In the genomic region with DNA sequence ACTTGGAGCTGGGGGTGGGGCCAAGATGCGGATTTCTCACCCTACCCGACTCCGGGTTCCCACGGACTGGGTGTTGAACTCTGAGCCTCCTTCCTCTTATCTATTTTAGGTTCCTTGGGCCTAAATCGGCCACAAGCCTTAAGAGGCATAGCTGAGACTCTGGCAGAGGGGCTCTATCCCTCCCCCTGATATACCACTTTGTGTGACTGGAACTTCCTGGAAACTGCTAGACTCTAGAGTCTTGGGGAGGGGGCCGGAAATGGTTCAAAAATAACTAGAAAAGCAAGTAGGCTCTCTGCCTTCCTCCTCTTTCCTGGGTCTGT, we compare ENCODE assay signal across 8 mouse cellular contexts. TPM values are rescaled to one million over a fixed set of nuclear protein-coding genes. Genes with fewer than 3 reads are reported as not detected.
DNase-seq lines count a peak whose midpoint lies in the region; ATAC-seq lines count a peak whose summit lies in the region.

No protein-coding gene starts in this region.

- no peaks in the 10 kb centered on the region; the same call in 1 of the 2 replicates for H3K9me3 ChIP-seq in heart, embryonic 16.5 days (replicated peaks; ENCODE audit: control insufficient read depth, low read length)
- H3K9me3 ChIP-seq in stomach, embryonic 14.5 days (ENCODE audit: control insufficient read depth, low read depth, low read length): no peaks in the 10 kb centered on the region

- H3K27me3 ChIP-seq in heart, embryonic 16.5 days (ENCODE audit: control insufficient read depth, insufficient read depth, low read length): no peaks in the 10 kb centered on the region
- H3K27me3 ChIP-seq in stomach, embryonic 14.5 days (ENCODE audit: control insufficient read depth, insufficient read depth, low read length): no peaks in the 10 kb centered on the region

- H3K27ac ChIP-seq in heart, embryonic 16.5 days (ENCODE audit: low read length): peak overlapping the region; percentile 83
- H3K27ac ChIP-seq in macrophage: peak overlapping the region; percentile 56
- no peak overlapping the region; the same call in 1 of the 2 replicates for H3K27ac ChIP-seq in stomach, embryonic 14.5 days (ENCODE audit: low read length)

- peak overlapping the region; percentile 95 for H3K4me2 ChIP-seq in heart, embryonic 16.5 days (ENCODE audit: low read depth, low read length)
- peak overlapping the region; percentile 91 for H3K4me2 ChIP-seq in stomach, embryonic 14.5 days (replicated peaks; ENCODE audit: low read depth, low read length)

- H3K4me1 ChIP-seq in heart, embryonic 16.5 days (ENCODE audit: control insufficient read depth, insufficient read depth, low read length): peaks cover 26% of the 10 kb centered on the region
- H3K4me1 ChIP-seq in stomach, embryonic 14.5 days (ENCODE audit: control insufficient read depth, insufficient read depth, low read length): peaks cover 9% of the 10 kb centered on the region; the same call in 1 of the 2 replicates

- peak; percentile 8 for DNase-seq in right cerebral cortex, postnatal 25 days
- DNase-seq in right cerebral cortex, postnatal 4 days: no peak
- DNase-seq in embryo, embryonic 10.5 days (ENCODE audit: low spot score): peak; percentile 35
- peak; percentile 54 for DNase-seq in kidney, postnatal 14 days
- no peak for DNase-seq in urinary bladder, adult 2 months (ENCODE audit: low spot score)

- peaks cover 2% of the 10 kb centered on the region; the same call in 1 of the 2 replicates for H3K36me3 ChIP-seq in heart, embryonic 16.5 days (ENCODE audit: control insufficient read depth, insufficient read depth)
- no peaks in the 10 kb centered on the region for H3K36me3 ChIP-seq in macrophage (ENCODE audit: inconsistent target)
- H3K36me3 ChIP-seq in stomach, embryonic 14.5 days (ENCODE audit: control insufficient read depth, insufficient read depth, low read length): no peaks in the 10 kb centered on the region

- no peak for ATAC-seq in heart, embryonic 16.5 days (replicated peaks; ENCODE audit: extremely low read depth, insufficient read depth, low FRiP score)
- ATAC-seq in stomach, embryonic 14.5 days (ENCODE audit: insufficient number of reproducible peaks, insufficient read depth, low FRiP score, low read depth): no peak

- peak overlapping the region; percentile 90 for H3K9ac ChIP-seq in heart, embryonic 16.5 days (ENCODE audit: low read length)
- H3K9ac ChIP-seq in stomach, embryonic 14.5 days (replicated peaks; ENCODE audit: low read depth, low read length): peak overlapping the region; percentile 34

- H3K79me2 ChIP-seq in macrophage (ENCODE audit: inconsistent target): peaks cover 58% of the 10 kb centered on the region

- 7% methylated on average over 6 of the region's 6 CpGs for WGBS in heart, embryonic 16.5 days
- WGBS in macrophage (ENCODE audit: missing documents): 1% methylated on average over 6 of the region's 6 CpGs
- WGBS in stomach, embryonic 14.5 days: 10% methylated on average over 6 of the region's 6 CpGs

- peak overlapping the region; percentile 92 for H3K4me3 ChIP-seq in heart, embryonic 16.5 days (ENCODE audit: low read length)
- H3K4me3 ChIP-seq in macrophage (ENCODE audit: inconsistent target): peak overlapping the region; percentile 84
- peak overlapping the region; percentile 50 for H3K4me3 ChIP-seq in stomach, embryonic 14.5 days (ENCODE audit: low read depth, low read length)

RNA-seq across cellular contexts. Expression of a gene that starts 1.0 kb away (rescaled TPM):
- 74.4 and 75.1 TPM in 2 replicates for polyA plus RNA-seq in heart, embryonic 16.5 days (2015; fragmentation: Nextera tagmentation; extraction: Ambion mirVana)
- 100 to 1,000 TPM in 1 of 26 experiments, 10 to 100 TPM in 25; 25.2 to 101 (median 61.2) TPM for total RNA-seq in macrophage (2018; cell fraction: chromatin; rRNA removed)
- 10 to 100 TPM; 27.4 to 55.5 (median 40.7) TPM for total RNA-seq in macrophage (2018; cell fraction: cytosol; rRNA removed)
- total RNA-seq in macrophage (2018; cell fraction: nucleus; rRNA removed): 100 to 1,000 TPM in 1 of 26 experiments, 10 to 100 TPM in 25; 42.5 to 101 (median 72.8) TPM
- 23.3 to 39.4 TPM (median 32.8 TPM) in 3 replicates for polyA plus RNA-seq in macrophage (2018)
- polyA plus RNA-seq in stomach, embryonic 14.5 days (2014; fragmentation: Nextera tagmentation; extraction: Ambion mirVana): 122 and 125 TPM in 2 replicates
- 136 and 143 TPM in 2 replicates for polyA plus RNA-seq in urinary bladder, adult 2 months (2012; rRNA removed)

RNA-seq across cellular contexts. Expression of a gene that starts 9.3 kb away (rescaled TPM):
- polyA plus RNA-seq in heart, embryonic 16.5 days (2015; fragmentation: Nextera tagmentation; extraction: Ambion mirVana): 5.3 and 5.7 TPM in 2 replicates
- total RNA-seq in macrophage (2018; cell fraction: chromatin; rRNA removed): under 1 TPM in 1 of 26 experiments, not detected in 25; 0.30 TPM
- under 1 TPM in 4 of 26 experiments, not detected in 22; 0.04 to 0.17 (median 0.10) TPM for total RNA-seq in macrophage (2018; cell fraction: cytosol; rRNA removed)
- under 1 TPM in 4 of 26 experiments, not detected in 22; 0.22 to 0.47 (median 0.32) TPM for total RNA-seq in macrophage (2018; cell fraction: nucleus; rRNA removed)
- polyA plus RNA-seq in macrophage (2018): not detected in 3 replicates
- 54.4 and 55.8 TPM in 2 replicates for polyA plus RNA-seq in stomach, embryonic 14.5 days (2014; fragmentation: Nextera tagmentation; extraction: Ambion mirVana)
- 40.7 and 46.5 TPM in 2 replicates for polyA plus RNA-seq in urinary bladder, adult 2 months (2012; rRNA removed)

RNA-seq across cellular contexts. Expression of a gene that starts 30.3 kb away (rescaled TPM):
- polyA plus RNA-seq in heart, embryonic 16.5 days (2015; fragmentation: Nextera tagmentation; extraction: Ambion mirVana): 105 and 110 TPM in 2 replicates
- 10 to 100 TPM in 1 of 26 experiments, 1 to 10 TPM in 20, under 1 TPM in 4, not detected in 1; 0.66 to 10.1 (median 2.3) TPM for total RNA-seq in macrophage (2018; cell fraction: chromatin; rRNA removed)
- total RNA-seq in macrophage (2018; cell fraction: cytosol; rRNA removed): 10 to 100 TPM in 23 of 26 experiments, 1 to 10 TPM in 3; 7.1 to 20.2 (median 15.3) TPM
- total RNA-seq in macrophage (2018; cell fraction: nucleus; rRNA removed): 10 to 100 TPM in 7 of 26 experiments, 1 to 10 TPM in 19; 3.1 to 18.0 (median 7.2) TPM
- 6.1 to 12.6 TPM (median 9.8 TPM) in 3 replicates for polyA plus RNA-seq in macrophage (2018)
- polyA plus RNA-seq in stomach, embryonic 14.5 days (2014; fragmentation: Nextera tagmentation; extraction: Ambion mirVana): 47.4 and 48.5 TPM in 2 replicates
- 17.9 and 18.2 TPM in 2 replicates for polyA plus RNA-seq in urinary bladder, adult 2 months (2012; rRNA removed)

RNA-seq across cellular contexts. Expression of a gene that starts 33.7 kb away (rescaled TPM):
- polyA plus RNA-seq in heart, embryonic 16.5 days (2015; fragmentation: Nextera tagmentation; extraction: Ambion mirVana): 10.5 and 13.2 TPM in 2 replicates
- total RNA-seq in macrophage (2018; cell fraction: chromatin; rRNA removed): 100 to 1,000 TPM in 23 of 26 experiments, 10 to 100 TPM in 3; 86.2 to 201 (median 143) TPM
- 10 to 100 TPM; 19.2 to 38.5 (median 29.8) TPM for total RNA-seq in macrophage (2018; cell fraction: cytosol; rRNA removed)
- total RNA-seq in macrophage (2018; cell fraction: nucleus; rRNA removed): 100 to 1,000 TPM in 4 of 26 experiments, 10 to 100 TPM in 22; 43.4 to 123 (median 71.4) TPM
- polyA plus RNA-seq in macrophage (2018): 26.4 to 51.5 TPM (median 40.3 TPM) in 3 replicates
- 14.1 and 14.7 TPM in 2 replicates for polyA plus RNA-seq in stomach, embryonic 14.5 days (2014; fragmentation: Nextera tagmentation; extraction: Ambion mirVana)
- polyA plus RNA-seq in urinary bladder, adult 2 months (2012; rRNA removed): 31.0 and 31.8 TPM in 2 replicates

RNA-seq across cellular contexts. Expression of a gene that starts 46.2 kb away (rescaled TPM):
- 105 and 108 TPM in 2 replicates for polyA plus RNA-seq in heart, embryonic 16.5 days (2015; fragmentation: Nextera tagmentation; extraction: Ambion mirVana)
- 100 to 1,000 TPM in 25 of 26 experiments, 10 to 100 TPM in 1; 91.4 to 349 (median 167) TPM for total RNA-seq in macrophage (2018; cell fraction: chromatin; rRNA removed)
- total RNA-seq in macrophage (2018; cell fraction: cytosol; rRNA removed): 10 to 100 TPM; 25.3 to 42.3 (median 32.5) TPM
- 100 to 1,000 TPM in 16 of 26 experiments, 10 to 100 TPM in 10; 78.0 to 241 (median 106) TPM for total RNA-seq in macrophage (2018; cell fraction: nucleus; rRNA removed)
- polyA plus RNA-seq in macrophage (2018): 35.3 to 40.5 TPM (median 35.7 TPM) in 3 replicates
- 184 and 193 TPM in 2 replicates for polyA plus RNA-seq in stomach, embryonic 14.5 days (2014; fragmentation: Nextera tagmentation; extraction: Ambion mirVana)
- polyA plus RNA-seq in urinary bladder, adult 2 months (2012; rRNA removed): 43.9 and 48.5 TPM in 2 replicates

Comparison
In these comparisons a context has a peak if more than half of its experiments do, and no peak if none do; other contexts are left out.
1. DNase-seq: peak in right cerebral cortex, postnatal 25 days (single experiment), embryo, embryonic 10.5 days (single experiment) and kidney, postnatal 14 days (single experiment); none in right cerebral cortex, postnatal 4 days (single experiment) and urinary bladder, adult 2 months (single experiment).
2. Peak in every context shown above with its lines, with median percentiles within 50 percentile points of each other: H3K4me3 ChIP-seq.